Mouse (Mus musculus) frontal cortex, adult 2 months (tissue): Measurements from ENCODE around the gene Arrb2. TPM values are rescaled to one million over a fixed set of nuclear protein-coding genes. Genes with fewer than 3 reads are reported as not detected.
"Not testable (repeated sequence)": the region's sequence is repeated elsewhere in the genome, so short reads cannot be mapped to it uniquely, and the experiment has no call there.

ENCODE experiments used
- DNase-seq, 2 experiments: peaks; one replicate each; pipeline ENCODE4 v3.0.0; 2022; ENCODE audit warnings: low spot score in 1 of 2; ENCODE audit errors: extremely low spot score in 1 of 2
- polyA plus RNA-seq: library from polyadenylated mRNA; depleted of rRNA; stranded (reverse); fragments of >200 nt; gene quantifications from 2 replicates; pipeline ENCODE4 v1.2.3, GENCODE M21; 2012; rRNA removed

The Arrb2 gene
- polyA plus RNA-seq = 64.1 and 69.8 TPM in 2 replicates

DNA sequence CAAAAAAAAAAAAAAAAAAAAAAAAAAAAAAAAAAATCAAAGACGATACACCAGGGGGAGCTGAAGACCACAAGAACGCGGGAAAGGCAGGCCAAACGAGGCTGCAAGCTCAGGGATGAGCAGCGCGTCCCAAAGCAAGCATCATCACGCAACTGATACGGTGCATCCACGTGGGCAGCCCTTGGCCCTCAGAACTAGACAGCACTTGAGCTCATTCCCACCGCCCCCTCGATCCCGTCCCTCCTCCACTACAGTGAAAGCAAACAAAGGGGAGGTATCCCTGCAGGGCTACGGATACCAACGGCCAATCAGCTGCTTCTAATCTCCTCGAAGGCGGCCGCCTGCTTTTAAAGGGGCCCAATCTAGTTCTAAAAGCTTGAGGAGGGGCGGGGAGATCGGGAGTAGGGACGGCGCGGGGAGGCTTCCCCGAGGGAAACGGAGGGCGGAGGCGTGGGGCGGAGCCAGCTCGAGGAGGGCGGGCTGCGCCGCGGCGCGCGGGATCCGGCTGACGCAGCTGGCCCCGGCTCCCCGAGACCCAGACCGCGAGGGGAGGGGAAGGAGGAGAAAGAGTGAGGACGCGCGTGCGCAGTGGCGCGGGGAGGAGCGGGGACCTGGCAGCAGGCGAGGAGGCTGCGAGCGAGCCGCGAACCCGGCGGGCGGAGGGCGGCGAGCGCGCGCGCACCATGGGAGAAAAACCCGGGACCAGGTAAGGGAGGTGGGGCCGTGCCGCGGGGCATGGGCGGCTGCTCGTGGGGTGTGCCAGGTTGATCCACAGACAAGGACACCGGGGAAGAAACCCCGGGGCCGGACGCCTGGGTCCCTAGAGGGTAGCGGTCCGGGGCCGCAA lies at the start of gene Arrb2:
TSS of gene Arrb2 (plus strand) at position 588 of the 847 bp plus-strand sequence.
- DNase-seq = peak; percentile 96 to 98

DNA sequence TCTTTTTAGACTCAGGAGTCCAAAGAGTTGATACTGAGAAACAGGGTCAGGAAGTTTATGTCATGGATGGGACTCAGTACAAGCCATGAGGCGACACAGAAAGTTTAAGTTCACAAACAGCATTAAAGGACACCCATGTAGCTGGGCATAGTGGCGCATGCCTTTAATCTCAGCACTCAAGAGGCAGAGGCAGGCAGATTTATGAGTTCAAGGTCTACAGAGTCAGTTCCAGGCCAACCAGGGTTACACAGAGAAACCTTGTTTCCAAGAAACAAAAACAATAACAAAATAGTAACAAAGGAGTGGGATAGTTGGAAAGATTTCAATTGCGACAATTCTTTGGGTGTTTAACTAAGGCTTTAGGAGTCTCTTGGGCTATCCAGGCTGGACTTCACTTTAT lies 48.3 kb upstream of the Arrb2 start:
- no peak for DNase-seq

DNA sequence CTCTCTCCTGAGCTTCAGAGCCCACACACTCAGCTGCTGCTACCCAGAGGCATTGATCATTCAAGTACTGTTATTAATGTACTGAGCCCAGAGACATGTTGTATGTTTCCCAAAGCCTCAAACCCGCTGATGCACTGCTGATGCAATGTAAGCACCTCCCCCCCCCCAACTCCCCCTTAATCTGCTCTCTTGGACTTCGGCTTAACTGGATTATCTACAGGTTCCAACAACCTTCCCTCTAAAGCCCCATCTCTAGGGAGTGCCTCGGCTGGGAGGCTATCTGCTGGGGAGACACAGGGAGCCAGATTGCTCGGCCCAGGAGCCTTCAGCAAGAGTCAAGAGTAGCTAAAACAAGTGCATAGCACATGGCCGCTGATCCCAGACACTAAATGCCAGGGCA lies 45.0 kb upstream of the Arrb2 start:
- no peak for DNase-seq

DNA sequence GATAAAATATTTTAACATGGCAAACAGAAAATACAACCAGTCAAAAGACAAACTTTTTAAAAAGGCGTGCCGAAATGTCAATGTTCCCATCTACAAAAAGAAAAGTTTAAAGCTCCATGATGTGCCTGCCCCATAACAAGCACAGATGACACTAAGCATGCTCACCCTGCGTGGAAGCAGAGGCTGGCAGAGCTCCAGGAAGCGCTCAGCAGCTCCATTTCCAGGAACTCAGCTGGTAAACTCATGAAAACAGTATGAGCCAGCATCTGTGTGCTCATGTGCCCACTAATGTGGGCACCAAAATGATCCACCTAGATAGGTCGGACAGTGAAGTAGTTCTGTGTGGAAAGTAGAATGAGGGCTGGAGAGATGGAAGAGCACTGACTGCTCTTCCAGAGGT lies 43.0 kb upstream of the Arrb2 start:
- no peak for DNase-seq

GRCm38 (mm10) chr11:70403598-70403997 lies 28.8 kb upstream of the Arrb2 start:
- DNase-seq = peak; percentile 14 to 69

DNA sequence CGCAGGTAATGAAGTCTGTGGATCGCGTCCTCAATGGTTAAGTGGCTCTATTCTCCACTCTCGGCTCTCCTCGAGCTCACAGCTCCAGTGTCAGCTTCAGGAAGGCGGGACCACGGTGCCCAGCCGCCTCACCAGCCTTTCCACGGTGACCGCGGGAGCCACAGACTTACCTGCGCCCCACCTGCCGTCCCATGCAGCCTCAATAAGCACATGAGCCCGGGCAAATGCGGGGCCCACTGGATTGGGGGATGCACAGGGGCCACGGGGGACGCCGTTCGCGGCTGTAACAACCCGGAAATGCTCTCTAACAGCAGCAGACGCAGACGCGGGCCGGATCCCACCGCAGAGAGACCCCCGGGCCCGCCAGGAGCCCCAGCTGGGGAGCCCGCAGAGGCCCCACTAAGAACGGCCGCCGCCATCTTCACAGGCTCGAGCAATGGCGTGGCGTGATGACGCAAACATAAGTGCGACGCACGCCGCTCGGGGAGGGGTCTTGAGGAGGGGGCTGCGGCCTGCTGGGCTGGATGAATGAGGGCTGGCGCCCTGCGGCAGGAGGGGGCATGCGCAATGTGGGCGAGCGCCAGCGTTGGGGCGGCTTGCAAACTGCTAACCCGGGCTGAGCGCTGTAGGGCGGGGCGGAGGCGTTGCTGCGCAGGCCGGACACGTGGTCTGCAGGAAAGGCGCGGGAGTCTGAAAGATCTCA lies 22.7 kb upstream of the Arrb2 start, which contains the start of gene Pelp1:
TSS of gene Pelp1 (minus strand) at position 438 of the 703 bp plus-strand sequence.
- DNase-seq = peak; percentile 72 to 87

DNA sequence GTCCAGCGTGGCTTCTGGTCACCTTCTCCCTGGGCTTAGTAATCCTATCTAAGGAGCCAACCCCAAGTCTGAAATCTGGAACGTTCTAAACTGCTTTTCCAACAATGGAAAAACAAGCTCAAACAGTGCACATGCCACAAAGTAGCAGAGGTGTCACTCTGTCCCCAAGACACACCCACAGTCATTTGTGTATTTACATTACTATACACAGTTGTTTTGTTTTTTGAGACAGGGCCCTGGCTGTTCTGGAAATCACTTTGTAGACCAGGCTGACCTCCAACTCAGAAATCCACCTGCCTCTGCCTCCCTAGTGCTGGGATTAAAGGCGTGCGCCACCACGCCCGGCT lies 22.2 kb upstream of the Arrb2 start:
- no peak for DNase-seq

- no peak for DNase-seq
Measured at GRCm38 (mm10) chr11:70412591-70412990, 19.8 kb upstream of the Arrb2 start.

DNA sequence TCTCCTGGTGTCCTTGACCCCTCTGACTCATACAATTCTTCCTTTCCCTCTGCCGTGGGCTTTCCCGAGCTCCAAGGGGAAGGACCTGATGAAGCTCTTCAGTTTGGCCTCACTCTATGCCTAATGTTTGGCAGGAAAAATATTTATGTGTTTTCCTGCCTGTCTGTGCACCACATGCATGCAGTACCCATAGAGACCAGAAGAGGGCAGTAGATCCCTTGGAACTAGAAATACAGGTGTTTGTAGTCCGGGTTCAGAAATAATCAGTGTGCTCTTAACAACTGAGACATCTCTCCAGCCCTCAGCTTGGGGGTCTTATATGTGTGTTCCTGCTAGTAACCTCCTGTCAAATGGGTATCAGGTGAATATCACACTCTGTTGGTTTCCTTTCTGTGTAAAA lies 18.5 kb upstream of the Arrb2 start:
- DNase-seq = peak; percentile 37 to 88

- DNase-seq = no peak
Measured at GRCm38 (mm10) chr11:70418199-70418598, 14.2 kb upstream of the Arrb2 start.

DNA sequence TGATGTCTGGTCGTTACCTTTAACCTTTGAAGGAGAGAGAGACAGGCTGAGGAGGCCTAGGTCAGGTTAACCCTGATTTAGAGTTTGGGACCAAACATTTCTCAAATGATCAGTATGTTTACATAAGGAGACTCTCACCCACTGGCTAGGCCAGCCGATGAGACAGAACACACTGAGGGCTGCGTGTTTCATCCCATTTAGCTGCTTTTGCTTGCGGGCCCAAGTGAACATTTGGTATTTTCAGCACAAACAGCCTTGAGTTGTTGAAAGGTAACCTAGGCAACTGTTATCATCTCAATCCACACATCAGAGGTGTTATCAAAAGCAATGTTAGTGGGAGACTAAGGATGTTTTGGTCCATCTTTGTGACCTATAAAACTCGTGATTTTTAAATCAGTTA lies 12.9 kb upstream of the Arrb2 start:
- no peak for DNase-seq

GRCm38 (mm10) chr11:70426598-70426997 lies 5.8 kb upstream of the Arrb2 start:
- DNase-seq = not testable (repeated sequence)

DNA sequence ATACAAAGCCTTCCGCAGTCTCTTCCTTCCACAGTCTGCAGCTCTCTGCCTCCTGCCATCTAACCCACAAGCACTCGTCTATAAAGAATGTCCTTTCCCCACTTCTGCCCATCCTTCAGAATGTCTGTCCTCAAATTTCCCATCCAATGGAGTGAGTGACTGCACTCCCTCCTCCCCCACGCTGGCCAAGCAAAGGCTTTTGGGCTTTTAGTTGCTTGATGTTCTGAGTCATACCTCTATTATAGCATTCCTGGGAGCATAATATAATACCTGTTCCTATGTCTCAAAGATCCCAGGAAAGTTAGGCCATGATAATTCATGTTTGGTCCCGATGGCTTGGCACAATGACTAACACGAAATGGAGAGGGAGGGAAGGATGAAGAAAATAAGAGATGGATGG lies 861 bp upstream of the Arrb2 start:
- DNase-seq = peak in 1 of 2 experiments; percentile 19

GRCm38 (mm10) chr11:70432895-70433568 lies 597 bp downstream of the Arrb2 start:
- peak in 1 of 2 experiments; percentile 50 for DNase-seq

DNA sequence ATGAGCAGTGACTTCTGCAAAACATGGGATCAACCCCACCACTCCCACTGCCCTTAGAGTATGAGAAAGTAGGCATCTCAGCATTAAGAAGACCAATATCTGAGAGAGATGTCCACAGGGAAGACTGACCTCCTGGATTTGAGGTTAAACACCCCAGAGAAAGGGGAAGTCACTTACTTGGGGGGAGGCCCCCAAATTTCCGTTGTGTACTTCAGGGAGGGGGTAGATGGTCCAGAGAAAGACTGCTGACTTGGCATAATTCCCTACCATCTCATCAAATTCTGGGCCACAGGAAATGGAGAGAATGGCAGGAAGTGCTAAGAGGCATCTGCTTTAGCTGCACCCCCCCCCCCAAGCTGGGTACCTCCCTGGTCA lies 1.1 kb downstream of the Arrb2 start:
- no peak for DNase-seq

DNA sequence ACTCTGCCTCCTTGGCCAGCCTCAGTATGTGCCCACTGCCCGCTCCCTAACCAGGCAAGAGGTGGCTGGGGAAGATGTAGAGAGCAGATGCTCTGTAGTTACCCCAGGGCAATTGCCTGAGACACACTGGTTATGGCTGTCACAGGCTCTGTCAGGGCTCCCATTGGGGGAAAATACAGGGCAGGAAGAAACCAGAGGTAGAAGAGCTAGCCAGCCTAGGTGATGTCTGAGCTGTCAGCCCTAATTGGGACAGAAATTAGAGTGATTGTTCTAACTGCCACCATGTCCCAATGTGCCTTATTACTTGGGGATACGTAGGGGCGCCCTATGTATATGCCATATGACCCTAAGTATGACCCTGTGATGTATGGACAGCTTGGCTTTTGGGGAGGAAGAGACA lies 1.5 kb downstream of the Arrb2 start:
- DNase-seq = no peak

DNA sequence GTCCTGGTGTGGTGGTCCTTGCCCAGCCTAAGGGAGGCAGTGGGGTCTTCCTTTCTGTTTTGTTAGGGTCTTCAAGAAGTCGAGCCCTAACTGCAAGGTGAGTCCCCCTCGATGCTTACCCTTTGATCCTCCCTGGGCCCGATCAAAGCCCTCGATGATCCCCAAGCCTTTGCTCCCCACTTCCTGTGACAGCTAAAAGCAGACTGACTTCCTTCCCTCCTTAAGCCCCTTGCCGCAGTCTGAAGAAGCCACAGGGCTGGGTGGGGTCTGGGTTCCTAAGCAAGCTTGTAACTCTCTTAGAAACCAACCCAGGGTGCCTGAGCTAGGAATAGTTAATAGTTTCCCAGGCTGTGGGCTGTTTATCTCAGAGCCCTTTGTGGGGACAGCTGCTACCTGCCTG lies 3.0 kb downstream of the Arrb2 start:
- no peak for DNase-seq

GRCm38 (mm10) chr11:70437426-70437825 lies 5.0 kb downstream of the Arrb2 start:
- no peak for DNase-seq

GRCm38 (mm10) chr11:70438728-70439374 lies 6.4 kb downstream of the Arrb2 start:
- DNase-seq = no peak

DNA sequence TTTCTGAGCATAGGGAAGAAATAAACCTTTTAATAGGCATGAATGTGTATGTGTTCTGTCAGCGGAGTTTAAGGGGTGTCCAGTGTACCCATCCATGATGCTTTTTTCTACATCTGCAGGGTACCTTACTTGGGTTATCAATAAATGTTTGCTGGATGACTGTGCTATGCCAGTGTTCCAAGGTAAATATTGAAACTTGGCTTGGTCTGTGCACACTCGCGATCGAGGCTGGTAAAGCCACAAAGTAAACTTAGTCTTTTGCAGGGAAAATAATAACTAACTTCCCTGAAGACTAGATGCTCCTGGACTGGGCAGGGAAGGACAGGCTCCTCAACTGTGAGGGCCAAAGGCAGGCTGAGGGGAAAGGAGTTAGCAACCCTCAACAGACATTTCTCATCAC lies 8.2 kb downstream of the Arrb2 start:
- DNase-seq = no peak

GRCm38 (mm10) chr11:70441882-70442281 lies 9.4 kb downstream of the Arrb2 start:
- no peak for DNase-seq
